Mouse (Mus musculus) hindbrain, embryonic 14.5 days (tissue): ENCODE measurements around the gene Fer. TPM values are rescaled to one million over a fixed set of nuclear protein-coding genes. Genes with fewer than 3 reads are reported as not detected.

Experiments used
- ATAC-seq: fragments of 200-750 bp; cut with Nextera tagmentation; 2 replicates; pipeline ENCODE4 v1.8.0; 2017; ENCODE audit warnings: moderate number of reproducible peaks, mild to moderate bottlenecking, moderate TSS enrichment, moderate library complexity; ENCODE audit not compliant: low FRiP score
- DNase-seq: peaks from one replicate; pipeline ENCODE4 v3.0.0-alpha.2; 2015; ENCODE audit warnings: low spot score
- H3K27ac ChIP-seq: fragments of 300-500 bp; sonication (generic); 2 replicates; pipeline ENCODE4 v1.5.1; 2014; ENCODE audit warnings: mild to moderate bottlenecking, moderate library complexity
- H3K27me3 ChIP-seq: fragments of 300-500 bp; sonication (generic); 2 replicates; pipeline ENCODE4 v1.6.1; 2014; ENCODE audit warnings: mild to moderate bottlenecking, low read length, mixed read lengths; ENCODE audit not compliant: control insufficient read depth, insufficient read depth
- H3K36me3 ChIP-seq: fragments of 300-500 bp; sonication (generic); replicated peaks from 2 replicates; pipeline ENCODE4 v1.6.1; 2014; ENCODE audit not compliant: control insufficient read depth, insufficient read depth
- H3K4me1 ChIP-seq: fragments of 300-500 bp; sonication (generic); replicated peaks from 2 replicates; pipeline ENCODE4 v1.6.1; 2014; ENCODE audit warnings: antibody characterized with exemption, low read length, mixed read lengths; ENCODE audit not compliant: control insufficient read depth, insufficient read depth
- H3K4me2 ChIP-seq: fragments of 300-500 bp; sonication (generic); replicated peaks from 2 replicates; pipeline ENCODE4 v1.6.1; 2014; ENCODE audit warnings: mild to moderate bottlenecking, moderate library complexity
- H3K4me3 ChIP-seq: fragments of 300-500 bp; sonication (generic); replicated peaks from 2 replicates; pipeline ENCODE4 v1.5.1; 2014; ENCODE audit warnings: mild to moderate bottlenecking, low read length
- H3K9ac ChIP-seq: fragments of 300-500 bp; sonication (generic); 2 replicates; pipeline ENCODE4 v1.6.1; 2014
- H3K9me3 ChIP-seq: fragments of 300-500 bp; sonication (generic); 2 replicates; pipeline ENCODE4 v1.6.1; 2016; ENCODE audit warnings: low read length; ENCODE audit not compliant: control insufficient read depth
- WGBS: fragments of 180-500 bp; shearing (Covaris S2); extraction: QIAGEN DNeasy Blood & Tissue Kit; methylation state at CpG from one replicate; pipeline ENCODE4 v1.1.7; 2014; 5-methylcytosine and 5-hydroxymethylcytosine counted together
- polyA plus RNA-seq: library from polyadenylated mRNA; unstranded; fragments of >200 nt; fragmentation: Nextera tagmentation; extraction: Ambion mirVana; gene quantifications from 2 replicates; pipeline ENCODE4 v1.2.1, GENCODE M21; 2014

Fer gene
- polyA plus RNA-seq, 1 experiment from 2014 or later, result 35.8 TPM

GRCm38 (mm10) chr17:64099395-64100171, 236.7 kb downstream of the Fer start:
- Histone ChIP-seq H3K4me2 (no peak overlapping the region), H3K36me3 (no peaks in the 10 kb centered on the region), H3K9ac (no peak overlapping the region), H3K27me3 (no peaks in the 10 kb centered on the region), H3K4me1 (peaks cover 7% of the 10 kb centered on the region; the same call in 1 of the 2 replicates), H3K9me3 (no peaks in the 10 kb centered on the region), H3K4me3 (no peak overlapping the region), H3K27ac (no peak overlapping the region)
- ATAC-seq (no peak), DNase-seq (no peak)
- 83% methylated on average over 6 of the region's 6 CpGs for WGBS

- no peak for ATAC-seq
- peaks cover 7% of the 10 kb centered on the region; the same call in 1 of the 2 replicates for H3K4me1 ChIP-seq
- no peak for DNase-seq
- no peak overlapping the region for H3K4me2 ChIP-seq
- H3K9me3 ChIP-seq, result no peaks in the 10 kb centered on the region
- no peaks in the 10 kb centered on the region for H3K36me3 ChIP-seq
- WGBS, result 68% methylated on average over 3 of the region's 3 CpGs
- H3K27me3 ChIP-seq, result no peaks in the 10 kb centered on the region
- H3K9ac ChIP-seq, result no peak overlapping the region
- no peak overlapping the region for H3K27ac ChIP-seq
- H3K4me3 ChIP-seq, result no peak overlapping the region
Observed at GRCm38 (mm10) chr17:64100172-64100510, 237.3 kb downstream of the Fer start.

DNA sequence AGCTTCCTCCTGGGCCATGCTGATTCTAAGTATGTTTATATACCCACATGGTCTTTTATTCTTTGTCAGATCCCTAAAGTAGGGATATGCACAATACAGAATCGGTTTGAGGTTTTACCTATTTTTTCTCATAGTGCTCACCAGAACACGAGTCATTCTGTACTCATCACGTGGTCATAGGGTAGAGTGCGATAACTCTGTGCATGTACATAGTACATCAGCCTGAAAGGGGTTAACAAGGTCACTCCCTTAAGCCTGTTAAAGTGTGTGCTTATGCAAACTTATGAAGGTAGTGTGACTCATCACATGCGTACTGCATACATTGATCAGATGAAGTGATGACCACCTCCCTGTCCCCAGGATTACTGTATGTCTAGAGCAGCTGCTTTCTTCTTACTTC, 245.9 kb downstream of the Fer start:
- Histone ChIP-seq H3K9ac (no peak overlapping the region), H3K4me3 (no peak overlapping the region), H3K4me1 (0 out of 2 replicates have a peak, but pooled peaks cover 8% of the 10 kb centered on the region), H3K27ac (no peak overlapping the region), H3K36me3 (no peaks in the 10 kb centered on the region), H3K27me3 (no peaks in the 10 kb centered on the region), H3K4me2 (no peak overlapping the region), H3K9me3 (no peaks in the 10 kb centered on the region)
- WGBS, result 92% methylated on average over 5 of the region's 5 CpGs
- DNase-seq (no peak), ATAC-seq (no peak)

- DNase-seq (no peak), ATAC-seq (no peak)
- no peak overlapping the region for H3K4me2 ChIP-seq
- WGBS, result 69% methylated on average over 8 of the region's 8 CpGs
- no peak overlapping the region for H3K4me3 ChIP-seq
- no peak overlapping the region for H3K9ac ChIP-seq
- H3K4me1 ChIP-seq, result 0 out of 2 replicates have a peak, but pooled peaks cover 8% of the 10 kb centered on the region
- no peaks in the 10 kb centered on the region for H3K36me3 ChIP-seq
- no peaks in the 10 kb centered on the region for H3K9me3 ChIP-seq
- no peaks in the 10 kb centered on the region for H3K27me3 ChIP-seq
- H3K27ac ChIP-seq, result no peak overlapping the region
Observed at GRCm38 (mm10) chr17:64109871-64110270, 247.0 kb downstream of the Fer start.

DNA sequence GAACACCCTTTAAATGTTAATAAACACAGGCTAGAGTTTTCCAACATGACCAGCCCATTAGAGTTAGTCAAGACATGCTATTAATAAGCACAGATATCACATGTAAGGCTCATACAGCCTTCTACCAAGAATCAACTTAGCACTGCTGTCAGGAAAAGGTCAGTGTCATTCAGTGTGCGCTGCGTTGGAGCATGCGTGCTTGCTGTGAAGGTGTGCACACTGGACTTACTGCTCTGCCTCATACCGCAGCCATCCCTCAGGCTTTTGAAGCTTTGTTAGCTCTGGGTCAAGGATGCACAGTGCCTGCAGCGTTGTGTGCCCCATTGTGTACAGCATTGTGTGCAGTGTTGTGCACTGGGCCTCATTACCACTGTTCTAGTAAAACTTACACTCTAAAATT, 250.8 kb downstream of the Fer start:
- WGBS, result 80% methylated on average over 5 of the region's 5 CpGs
- H3K4me1 ChIP-seq, result 0 out of 2 replicates have a peak, but pooled peaks cover 13% of the 10 kb centered on the region
- ATAC-seq, result no peak

GRCm38 (mm10) chr17:64116762-64117161, 253.9 kb downstream of the Fer start:
- DNase-seq (no peak), ATAC-seq (no peak)
- Histone ChIP-seq H3K4me2 (no peak overlapping the region), H3K36me3 (no peaks in the 10 kb centered on the region), H3K9me3 (no peaks in the 10 kb centered on the region), H3K9ac (no peak overlapping the region), H3K4me1 (0 out of 2 replicates have a peak, but pooled peaks cover 8% of the 10 kb centered on the region), H3K27ac (no peak overlapping the region), H3K27me3 (no peaks in the 10 kb centered on the region), H3K4me3 (no peak overlapping the region)
- WGBS, result 62% methylated on average over 6 of the region's 6 CpGs

More for the DNA sequence above, 250.8 kb downstream of the Fer start:
- Histone ChIP-seq H3K9me3 (no peaks in the 10 kb centered on the region), H3K27me3 (no peaks in the 10 kb centered on the region), H3K4me3 (no peak overlapping the region), H3K27ac (no peak overlapping the region), H3K9ac (no peak overlapping the region), H3K4me2 (no peak overlapping the region), H3K36me3 (no peaks in the 10 kb centered on the region)
- no peak for DNase-seq

GRCm38 (mm10) chr17:64119697-64120288, 256.9 kb downstream of the Fer start:
- Histone ChIP-seq H3K27ac (no peak overlapping the region), H3K27me3 (no peaks in the 10 kb centered on the region), H3K36me3 (no peaks in the 10 kb centered on the region), H3K9me3 (no peaks in the 10 kb centered on the region), H3K4me3 (no peak overlapping the region), H3K4me1 (0 out of 2 replicates have a peak, but pooled peaks cover 5% of the 10 kb centered on the region), H3K4me2 (no peak overlapping the region), H3K9ac (no peak overlapping the region)
- DNase-seq (no peak), ATAC-seq (no peak)
- WGBS, result 89% methylated on average over 5 of the region's 5 CpGs

GRCm38 (mm10) chr17:64122556-64122955, 259.7 kb downstream of the Fer start:
- no peak overlapping the region for H3K9ac ChIP-seq
- H3K27me3 ChIP-seq, result no peaks in the 10 kb centered on the region
- no peaks in the 10 kb centered on the region for H3K36me3 ChIP-seq
- no peak overlapping the region for H3K4me3 ChIP-seq
- no peak for DNase-seq
- 91% methylated on average over 11 of the region's 11 CpGs for WGBS
- H3K9me3 ChIP-seq, result no peaks in the 10 kb centered on the region
- H3K4me2 ChIP-seq, result no peak overlapping the region
- ATAC-seq, result no peak
- H3K4me1 ChIP-seq, result no peaks in the 10 kb centered on the region
- no peak overlapping the region for H3K27ac ChIP-seq

DNA sequence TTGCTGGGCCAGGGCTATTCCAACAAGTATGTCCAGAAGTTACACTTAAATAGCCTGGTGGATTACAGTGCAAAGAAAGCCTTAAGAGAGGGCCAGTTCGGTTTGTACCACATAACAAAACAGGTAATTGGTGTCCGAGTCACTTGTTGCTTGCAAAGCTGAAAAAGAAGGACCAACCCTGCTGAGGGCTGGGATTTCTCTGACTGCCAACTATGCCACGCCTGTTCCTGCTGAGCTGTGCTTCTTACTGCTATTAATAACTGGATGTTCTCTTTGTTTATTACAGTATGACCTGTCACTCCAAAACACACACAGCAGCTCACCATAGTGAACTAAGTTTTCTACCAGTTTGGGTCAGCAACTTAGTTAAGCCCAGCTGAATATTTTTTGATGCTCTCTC, 260.9 kb downstream of the Fer start:
- WGBS, result 83% methylated on average over 3 of the region's 3 CpGs
- Histone ChIP-seq H3K4me2 (no peak overlapping the region), H3K27ac (no peak overlapping the region), H3K4me1 (no peaks in the 10 kb centered on the region), H3K27me3 (no peaks in the 10 kb centered on the region), H3K9ac (no peak overlapping the region), H3K4me3 (no peak overlapping the region), H3K9me3 (no peaks in the 10 kb centered on the region), H3K36me3 (no peaks in the 10 kb centered on the region)
- DNase-seq (no peak), ATAC-seq (no peak)
